Mouse (Mus musculus): ENCODE results near the gene Vps45. TPM values are rescaled to one million over a fixed set of nuclear protein-coding genes. Genes with fewer than 3 reads are reported as not detected.

Vps45 gene
- total and polyA plus RNA-seq, 2 experiments = 2.1 to 10.7 TPM

- TF ChIP-seq CTCF (IDR thresholded peaks at IDR 0.05; ENCODE audit: low read depth, low read length) = no peak
- no peak for TF ChIP-seq POLR2A (IDR thresholded peaks at IDR 0.05; ENCODE audit: extremely low read depth, insufficient read depth, low read length)
Measured at GRCm38 (mm10) chr3:96091966-96092365, 33.7 kb upstream of the Vps45 start.

GRCm38 (mm10) chr3:96091146-96091545 lies 32.9 kb upstream of the Vps45 start:
- Histone ChIP-seq H3K27me3 (ENCODE audit: control insufficient read depth, insufficient read depth, low read length) (no peaks in the 10 kb centered on the region), H3K4me3 (ENCODE audit: insufficient read depth, low read depth, low read length) (no peak overlapping the region), H3K9ac (ENCODE audit: low read depth, low read length) (no peak overlapping the region), H3K27ac (replicated peaks; ENCODE audit: insufficient read depth, low read depth, low read length) (no peak overlapping the region), H3K36me3 (ENCODE audit: control insufficient read depth, insufficient read depth, low read length) (no peaks in the 10 kb centered on the region), H3K79me2 (ENCODE audit: control insufficient read depth, insufficient read depth, low read length) (no peaks in the 10 kb centered on the region), H3K4me1 (ENCODE audit: control insufficient read depth, insufficient read depth, low read length) (no peaks in the 10 kb centered on the region)
- TF ChIP-seq CTCF (IDR thresholded peaks at IDR 0.05; ENCODE audit: low read depth, low read length) (no peak), POLR2A (IDR thresholded peaks at IDR 0.05; ENCODE audit: extremely low read depth, insufficient read depth, low read length) (no peak)
- DNase-seq (ENCODE audit: extremely low read depth, low read depth, low spot score) = no peak
- 88% methylated on average over 2 of the region's 2 CpGs for WGBS

More at GRCm38 (mm10) chr3:96091966-96092365, 33.7 kb upstream of the Vps45 start:
- Histone ChIP-seq H3K79me2 (ENCODE audit: control insufficient read depth, insufficient read depth, low read length) (no peaks in the 10 kb centered on the region), H3K27ac (replicated peaks; ENCODE audit: insufficient read depth, low read depth, low read length) (no peak overlapping the region), H3K4me3 (ENCODE audit: insufficient read depth, low read depth, low read length) (no peak overlapping the region), H3K9ac (ENCODE audit: low read depth, low read length) (no peak overlapping the region), H3K27me3 (ENCODE audit: control insufficient read depth, insufficient read depth, low read length) (no peaks in the 10 kb centered on the region), H3K4me1 (ENCODE audit: control insufficient read depth, insufficient read depth, low read length) (no peaks in the 10 kb centered on the region), H3K36me3 (ENCODE audit: control insufficient read depth, insufficient read depth, low read length) (no peaks in the 10 kb centered on the region)
- DNase-seq (ENCODE audit: extremely low read depth, low read depth, low spot score) = no peak
- WGBS = 92% methylated on average over 6 of the region's 6 CpGs

DNA sequence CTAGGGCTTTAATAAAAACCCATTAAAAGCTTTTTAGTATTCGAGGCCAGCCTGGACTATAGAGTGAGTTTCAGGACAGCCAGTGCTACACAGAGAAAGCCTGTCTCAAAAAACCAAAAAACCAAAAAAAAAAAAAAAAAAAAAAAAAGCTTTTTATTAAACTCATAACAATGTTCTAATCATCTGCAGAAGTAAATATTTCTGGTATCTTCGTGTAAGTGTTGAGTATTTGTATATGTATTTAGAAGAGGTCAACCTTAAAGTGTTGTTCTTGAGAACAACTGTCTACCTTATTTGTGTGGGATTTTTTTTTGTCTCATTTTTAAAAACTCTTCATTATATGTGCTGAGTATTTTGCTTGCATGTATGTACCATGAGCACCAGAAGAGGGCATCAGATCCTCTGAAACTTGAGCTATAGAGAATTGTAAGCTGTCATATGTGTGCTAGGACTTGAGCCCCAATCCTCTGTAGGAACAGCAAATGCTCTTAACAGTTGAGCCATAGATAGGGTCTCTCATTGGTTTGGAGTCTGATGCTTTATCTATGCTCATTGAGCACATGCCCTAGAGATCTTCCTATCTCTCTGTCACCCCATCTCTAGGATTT lies 31.7 kb upstream of the Vps45 start:
- WGBS = 52% methylated on average over 2 of the region's 2 CpGs
- Histone ChIP-seq H3K79me2 (ENCODE audit: control insufficient read depth, insufficient read depth, low read length) (no peaks in the 10 kb centered on the region), H3K9ac (ENCODE audit: low read depth, low read length) (no peak overlapping the region), H3K27me3 (ENCODE audit: control insufficient read depth, insufficient read depth, low read length) (no peaks in the 10 kb centered on the region), H3K4me1 (ENCODE audit: control insufficient read depth, insufficient read depth, low read length) (no peaks in the 10 kb centered on the region), H3K4me3 (ENCODE audit: insufficient read depth, low read depth, low read length) (no peak overlapping the region), H3K27ac (replicated peaks; ENCODE audit: insufficient read depth, low read depth, low read length) (no peak overlapping the region), H3K36me3 (ENCODE audit: control insufficient read depth, insufficient read depth, low read length) (no peaks in the 10 kb centered on the region)
- DNase-seq (ENCODE audit: extremely low read depth, low read depth, low spot score) = peak; percentile 65
- TF ChIP-seq POLR2A (IDR thresholded peaks at IDR 0.05; ENCODE audit: extremely low read depth, insufficient read depth, low read length) = no peak
- TF ChIP-seq CTCF (IDR thresholded peaks at IDR 0.05; ENCODE audit: low read depth, low read length) = 0 out of 2 replicates have a peak, but pooled peaks have one; percentile 19

- no peaks in the 10 kb centered on the region for H3K36me3 ChIP-seq (ENCODE audit: control insufficient read depth, insufficient read depth, low read length)
- H3K4me1 ChIP-seq (ENCODE audit: control insufficient read depth, insufficient read depth, low read length) = 0 out of 2 replicates have a peak, but pooled peaks cover 2% of the 10 kb centered on the region
- H3K27me3 ChIP-seq (ENCODE audit: control insufficient read depth, insufficient read depth, low read length) = no peaks in the 10 kb centered on the region
- no peak overlapping the region for H3K27ac ChIP-seq (replicated peaks; ENCODE audit: insufficient read depth, low read depth, low read length)
- DNase-seq (ENCODE audit: extremely low read depth, low read depth, low spot score) = no peak
- no peaks in the 10 kb centered on the region for H3K79me2 ChIP-seq (ENCODE audit: control insufficient read depth, insufficient read depth, low read length)
- H3K4me3 ChIP-seq (ENCODE audit: insufficient read depth, low read depth, low read length) = no peak overlapping the region
- H3K9ac ChIP-seq (ENCODE audit: low read depth, low read length) = no peak overlapping the region
- 88% methylated on average over 4 of the region's 4 CpGs for WGBS
- TF ChIP-seq CTCF (IDR thresholded peaks at IDR 0.05; ENCODE audit: low read depth, low read length) (no peak), POLR2A (IDR thresholded peaks at IDR 0.05; ENCODE audit: extremely low read depth, insufficient read depth, low read length) (no peak)
Measured at GRCm38 (mm10) chr3:96087801-96088200, 29.5 kb upstream of the Vps45 start.

GRCm38 (mm10) chr3:96087219-96087618 lies 29.0 kb upstream of the Vps45 start:
- Histone ChIP-seq H3K4me1 (ENCODE audit: control insufficient read depth, insufficient read depth, low read length) (0 out of 2 replicates have a peak, but pooled peaks cover 2% of the 10 kb centered on the region), H3K36me3 (ENCODE audit: control insufficient read depth, insufficient read depth, low read length) (no peaks in the 10 kb centered on the region), H3K79me2 (ENCODE audit: control insufficient read depth, insufficient read depth, low read length) (no peaks in the 10 kb centered on the region), H3K27ac (replicated peaks; ENCODE audit: insufficient read depth, low read depth, low read length) (no peak overlapping the region), H3K27me3 (ENCODE audit: control insufficient read depth, insufficient read depth, low read length) (no peaks in the 10 kb centered on the region), H3K9ac (ENCODE audit: low read depth, low read length) (no peak overlapping the region), H3K4me3 (ENCODE audit: insufficient read depth, low read depth, low read length) (no peak overlapping the region)
- WGBS = 64% methylated on average over 2 of the region's 2 CpGs
- no peak for TF ChIP-seq CTCF (IDR thresholded peaks at IDR 0.05; ENCODE audit: low read depth, low read length)
- TF ChIP-seq POLR2A (IDR thresholded peaks at IDR 0.05; ENCODE audit: extremely low read depth, insufficient read depth, low read length) = no peak
- DNase-seq (ENCODE audit: extremely low read depth, low read depth, low spot score) = no peak

DNA sequence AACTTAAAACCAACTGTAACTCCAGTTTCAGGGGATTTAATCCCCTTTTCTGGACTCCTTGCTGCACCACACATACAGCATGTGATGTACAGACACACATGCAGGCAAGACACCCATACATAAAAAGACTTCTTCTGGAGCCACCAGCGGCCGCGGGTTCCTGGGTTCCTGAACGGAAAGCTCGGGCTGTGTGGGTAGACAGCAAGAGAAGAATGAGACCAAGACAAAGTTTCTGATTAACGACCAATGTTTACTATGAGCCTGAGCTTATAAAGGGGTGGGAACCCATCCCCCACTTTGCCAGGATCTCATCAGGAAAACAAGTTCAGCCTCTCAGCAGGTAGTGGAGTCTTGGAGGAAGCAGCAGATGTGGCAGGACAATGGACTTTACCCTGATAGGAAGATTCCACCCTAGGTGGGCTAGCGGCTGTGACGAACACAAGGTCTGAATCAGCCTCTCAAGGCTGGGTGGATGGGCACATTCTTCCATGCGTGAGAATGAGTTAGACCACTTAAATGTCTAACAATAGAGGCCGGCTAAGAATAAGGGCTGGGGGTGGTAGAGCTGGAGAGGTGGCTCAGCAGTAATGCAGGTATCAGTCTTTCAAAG lies 26.0 kb upstream of the Vps45 start:
- no peak overlapping the region for H3K27ac ChIP-seq (replicated peaks; ENCODE audit: insufficient read depth, low read depth, low read length)
- H3K36me3 ChIP-seq (ENCODE audit: control insufficient read depth, insufficient read depth, low read length) = no peaks in the 10 kb centered on the region
- DNase-seq (ENCODE audit: extremely low read depth, low read depth, low spot score) = no peak
- TF ChIP-seq POLR2A (IDR thresholded peaks at IDR 0.05; ENCODE audit: extremely low read depth, insufficient read depth, low read length) (no peak), CTCF (IDR thresholded peaks at IDR 0.05; ENCODE audit: low read depth, low read length) (no peak)
- H3K4me1 ChIP-seq (ENCODE audit: control insufficient read depth, insufficient read depth, low read length) = 0 out of 2 replicates have a peak, but pooled peaks cover 2% of the 10 kb centered on the region
- no peaks in the 10 kb centered on the region for H3K79me2 ChIP-seq (ENCODE audit: control insufficient read depth, insufficient read depth, low read length)
- H3K9ac ChIP-seq (ENCODE audit: low read depth, low read length) = no peak overlapping the region
- 85% methylated on average over 10 of the region's 10 CpGs for WGBS
- no peak overlapping the region for H3K4me3 ChIP-seq (ENCODE audit: insufficient read depth, low read depth, low read length)
- no peaks in the 10 kb centered on the region for H3K27me3 ChIP-seq (ENCODE audit: control insufficient read depth, insufficient read depth, low read length)
